23 mouse cellular contexts compared by ENCODE assay signal in the genomic region with DNA sequence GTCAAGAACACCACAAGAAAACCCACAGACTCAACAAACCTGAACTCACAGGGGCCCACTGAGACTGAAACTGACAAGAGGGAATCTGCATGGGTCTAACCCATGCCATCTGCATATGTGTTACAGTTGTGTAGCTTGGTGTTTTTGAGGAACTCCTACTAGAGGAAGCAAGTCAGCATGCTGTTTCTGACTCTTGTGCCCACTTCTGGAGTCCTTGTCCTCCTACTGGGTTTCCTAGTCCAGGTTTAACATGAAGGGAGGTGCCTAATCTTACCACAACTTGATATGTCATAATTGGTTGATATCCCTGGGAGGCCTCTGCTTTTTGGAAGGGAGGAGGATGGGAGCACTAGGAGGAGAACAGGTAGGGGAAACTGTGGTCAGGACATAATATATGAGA. TPM values are rescaled to one million over a fixed set of nuclear protein-coding genes. Genes with fewer than 3 reads are reported as not detected.
DNase-seq lines count a peak whose midpoint lies in the region; ATAC-seq and TF ChIP-seq lines count a peak whose summit lies in the region.
"Had no signal": no experiment of that assay in that cellular context is flagged by ENCODE, and none has a peak within 500 bp of the region (broad histone marks: within the 10 kb centered on the region; RNA-seq: fewer than 3 reads in every experiment).

No protein-coding gene starts in this region.

- TF ChIP-seq RAD21 in MEL (IDR thresholded peaks at IDR 0.05; ENCODE audit: low read depth, low read length): no peak

- H3K4me3 ChIP-seq in intestine, embryonic 14.5 days (ENCODE audit: low read depth, low read length): no peak overlapping the region
- no peak overlapping the region for H3K4me3 ChIP-seq in intestine, embryonic 16.5 days (ENCODE audit: low read length)
- H3K4me3 ChIP-seq in MEL (ENCODE audit: control insufficient read depth in 1 of 2, insufficient read depth in 1 of 2, low read depth in 2 of 2, low read length in 2 of 2): no peak overlapping the region
- H3K4me3 ChIP-seq: embryonic facial prominence, embryonic 10.5 days; embryonic facial prominence, embryonic 12.5 days; forebrain, embryonic 13.5 days; forebrain, embryonic 15.5 days had no signal

- no peak for TF ChIP-seq CTCF in MEL (IDR thresholded peaks at IDR 0.05 in 2 of 3, conservative IDR thresholded peaks at IDR 0.05 in 1 of 3; ENCODE audit: control insufficient read depth in 1 of 3, insufficient read depth in 1 of 3, low read depth in 2 of 3, low read length in 3 of 3, poor library complexity in 1 of 3, severe bottlenecking in 1 of 3)

- no peak for TF ChIP-seq EP300 in MEL (IDR thresholded peaks at IDR 0.05; ENCODE audit: low read depth in 1 of 2, low read length in 2 of 2)

- ATAC-seq in intestine, embryonic 14.5 days (replicated peaks; ENCODE audit: low FRiP score, low TSS enrichment, low read depth): no peak
- ATAC-seq in intestine, embryonic 16.5 days: no peak
- peak; percentile 50; the same call in 1 of the 2 replicates for ATAC-seq in megakaryocyte progenitor cell, adult 5-6 weeks (replicated peaks; ENCODE audit: poor library complexity)
- ATAC-seq: activated CD4-positive, CD25-positive, alpha-beta regulatory T cell, adult 4 months; forebrain, embryonic 13.5 days; forebrain, embryonic 15.5 days; forebrain, postnatal 0 days; Patski had no signal

- no peaks in the 10 kb centered on the region for H3K4me1 ChIP-seq in intestine, embryonic 14.5 days (replicated peaks; ENCODE audit: control insufficient read depth, insufficient read depth, low read length)
- no peaks in the 10 kb centered on the region for H3K4me1 ChIP-seq in intestine, embryonic 16.5 days (ENCODE audit: control insufficient read depth, insufficient read depth, low read length)
- H3K4me1 ChIP-seq in MEL (ENCODE audit: control insufficient read depth in 1 of 2, insufficient read depth in 2 of 2, low read length in 2 of 2): no peaks in the 10 kb centered on the region
- H3K4me1 ChIP-seq: embryonic facial prominence, embryonic 10.5 days; embryonic facial prominence, embryonic 12.5 days; forebrain, embryonic 13.5 days; forebrain, embryonic 15.5 days had no signal

- no peak for TF ChIP-seq POLR2A in MEL (IDR thresholded peaks at IDR 0.05; ENCODE audit: control insufficient read depth in 1 of 2, insufficient read depth in 1 of 2, low read depth in 1 of 2, low read length in 2 of 2, poor library complexity in 1 of 2)

- no peak overlapping the region for H3K27ac ChIP-seq in intestine, embryonic 14.5 days (ENCODE audit: low read depth)
- no peak overlapping the region for H3K27ac ChIP-seq in intestine, embryonic 16.5 days (ENCODE audit: low read length)
- H3K27ac ChIP-seq in MEL (ENCODE audit: control insufficient read depth, low read depth, low read length): no peak overlapping the region
- H3K27ac ChIP-seq: embryonic facial prominence, embryonic 10.5 days; embryonic facial prominence, embryonic 12.5 days; forebrain, embryonic 13.5 days; forebrain, embryonic 15.5 days had no signal

- no peak overlapping the region for H3K4me2 ChIP-seq in intestine, embryonic 14.5 days (ENCODE audit: low read length)
- H3K4me2 ChIP-seq in intestine, embryonic 16.5 days (ENCODE audit: low read depth, low read length): no peak overlapping the region
- H3K4me2 ChIP-seq: embryonic facial prominence, embryonic 12.5 days; forebrain, embryonic 13.5 days; forebrain, embryonic 15.5 days had no signal

- H3K27me3 ChIP-seq in intestine, embryonic 14.5 days (replicated peaks; ENCODE audit: control insufficient read depth, insufficient read depth, low read length): no peaks in the 10 kb centered on the region
- no peaks in the 10 kb centered on the region for H3K27me3 ChIP-seq in intestine, embryonic 16.5 days (replicated peaks; ENCODE audit: control insufficient read depth, insufficient read depth, low read length)
- no peaks in the 10 kb centered on the region for H3K27me3 ChIP-seq in MEL (ENCODE audit: control insufficient read depth in 1 of 2, insufficient read depth in 2 of 2, low read length in 2 of 2)
- H3K27me3 ChIP-seq: embryonic facial prominence, embryonic 12.5 days; forebrain, embryonic 13.5 days; forebrain, embryonic 15.5 days; Patski had no signal

- no peaks in the 10 kb centered on the region for H3K79me2 ChIP-seq in MEL (ENCODE audit: control insufficient read depth, insufficient read depth, low read length, poor library complexity)

- no peak overlapping the region for H3K9ac ChIP-seq in intestine, embryonic 14.5 days (ENCODE audit: low read length)
- H3K9ac ChIP-seq in intestine, embryonic 16.5 days (ENCODE audit: low read depth, low read length): no peak overlapping the region
- no peak overlapping the region for H3K9ac ChIP-seq in MEL (ENCODE audit: control insufficient read depth, low read depth, low read length, poor library complexity, severe bottlenecking)
- H3K9ac ChIP-seq: embryonic facial prominence, embryonic 12.5 days; forebrain, embryonic 13.5 days; forebrain, embryonic 15.5 days; forebrain, postnatal 0 days had no signal

- peak; percentile 35 for DNase-seq in intestine, embryonic 14.5 days (ENCODE audit: low spot score)
- DNase-seq in MEL (ENCODE audit: low read depth, low spot score) (peak; percentile 61), MN1 (ENCODE audit: low spot score) (no peak)
- DNase-seq in left cerebral cortex, adult 18-20 months (ENCODE audit: low spot score in 2 of 2): no peak
- no peak for DNase-seq in spleen, postnatal 10 days (ENCODE audit: low spot score in 2 of 2)
- DNase-seq: adrenal gland, adult 8-10 months; adrenal gland, postnatal 14 days; adrenal gland, postnatal 36 days; cerebellum, adult 11-12 months; cerebellum, adult 8-10 months; cerebellum, adult 9-11 months; cerebellum, postnatal 14 days; cerebellum, postnatal 36 days; forebrain, postnatal 0 days had no signal

- no peaks in the 10 kb centered on the region for H3K36me3 ChIP-seq in intestine, embryonic 14.5 days (ENCODE audit: control insufficient read depth, insufficient read depth, low read length)
- H3K36me3 ChIP-seq in intestine, embryonic 16.5 days (ENCODE audit: control insufficient read depth, insufficient read depth, low read length): no peaks in the 10 kb centered on the region
- H3K36me3 ChIP-seq in MEL (ENCODE audit: control insufficient read depth in 1 of 2, insufficient read depth in 2 of 2, low read length in 2 of 2): no peaks in the 10 kb centered on the region
- H3K36me3 ChIP-seq: embryonic facial prominence, embryonic 10.5 days; embryonic facial prominence, embryonic 12.5 days; forebrain, embryonic 15.5 days; G1E had no signal

- H3K9me3 ChIP-seq in intestine, embryonic 14.5 days (ENCODE audit: control insufficient read depth, low read length): no peaks in the 10 kb centered on the region
- no peaks in the 10 kb centered on the region for H3K9me3 ChIP-seq in intestine, embryonic 16.5 days (ENCODE audit: control insufficient read depth, low read length)
- no peaks in the 10 kb centered on the region for H3K9me3 ChIP-seq in MEL (replicated peaks; ENCODE audit: insufficient read depth, low read length)
- H3K9me3 ChIP-seq: embryonic facial prominence, embryonic 10.5 days; embryonic facial prominence, embryonic 12.5 days; forebrain, embryonic 13.5 days; forebrain, embryonic 15.5 days had no signal

TF ChIP-seq in MEL, 35 proteins besides CTCF, POLR2A, EP300 and RAD21:
- no peak for TF ChIP-seq MXI1 (IDR thresholded peaks at IDR 0.05; ENCODE audit: low read depth, low read length)
- no peak for TF ChIP-seq TAL1 (IDR thresholded peaks at IDR 0.05; ENCODE audit: low read length)
- no peak for TF ChIP-seq CHD1 (IDR thresholded peaks at IDR 0.05; ENCODE audit: low read depth, low read length)
- no peak for TF ChIP-seq ZKSCAN1 (IDR thresholded peaks at IDR 0.05; ENCODE audit: low read depth, low read length)
- no peak for TF ChIP-seq ZNF384 (IDR thresholded peaks at IDR 0.05; ENCODE audit: low read depth, low read length)
- no peak for TF ChIP-seq MAX (IDR thresholded peaks at IDR 0.05; ENCODE audit: low read length)
- no peak for TF ChIP-seq BHLHE40 (IDR thresholded peaks at IDR 0.05; ENCODE audit: borderline replicate concordance, low read depth, low read length)
- TF ChIP-seq ETS1 (IDR thresholded peaks at IDR 0.05; ENCODE audit: low read depth, low read length): no peak
- TF ChIP-seq MAFK (IDR thresholded peaks at IDR 0.05; ENCODE audit: borderline replicate concordance, low read depth, low read length): no peak
- no peak for TF ChIP-seq KAT2A (conservative IDR thresholded peaks at IDR 0.05; ENCODE audit: low read depth, low read length)
- TF ChIP-seq USF1 (IDR thresholded peaks at IDR 0.05; ENCODE audit: low read depth, low read length): no peak
- TF ChIP-seq ZC3H11A (IDR thresholded peaks at IDR 0.05; ENCODE audit: low read depth, low read length): no peak

RNA-seq across cellular contexts. Expression of a gene that starts 50.2 kb away (rescaled TPM):
- 7.8 and 9.8 TPM in 2 replicates for polyA plus RNA-seq in intestine, embryonic 14.5 days (2014; fragmentation: Nextera tagmentation; extraction: Ambion mirVana)
- 3.9 and 4.3 TPM in 2 replicates for polyA plus RNA-seq in intestine, embryonic 16.5 days (2015; fragmentation: Nextera tagmentation; extraction: Ambion mirVana)
- 35.3 and 35.4 TPM in 2 replicates for total RNA-seq in MEL (2012; rRNA removed)
- 10 to 100 TPM; 21.4 to 33.9 TPM for polyA plus RNA-seq in MEL (2012; ENCODE audit: insufficient read depth in 1 of 2, insufficient read length in 2 of 2, low read depth in 1 of 2, low replicate concordance in 2 of 2, missing spikeins in 1 of 2)
- 11.1 and 13.5 TPM in 2 replicates for total RNA-seq in megakaryocyte progenitor cell, adult 5-6 weeks (2015)
- 10.1 and 13.3 TPM in 2 replicates for total RNA-seq in megakaryocyte progenitor cell, adult 5-6 weeks (2017)
- 10 to 100 TPM; 31.3 to 32.4 TPM for total RNA-seq in left cerebral cortex, adult 18-20 months (2021)

Comparison
In these comparisons a context has a peak if more than half of its experiments do, and no peak if none do; other contexts are left out.
1. DNase-seq: peak in intestine, embryonic 14.5 days (single experiment) and MEL (single experiment); none in MN1 (single experiment), left cerebral cortex, adult 18-20 months (0 of 2) and spleen, postnatal 10 days (0 of 2).